Mouse (Mus musculus) embryonic fibroblast, embryonic 13.5 days (primary cell): ENCODE measurements around the gene B4galt7.

Source experiments
- CTCF ChIP-seq: IDR thresholded peaks from 2 replicates; pipeline ENCODE4 v1.5.1; 2011; ENCODE audit warnings: mild to moderate bottlenecking, control low read depth, low read length, moderate library complexity, borderline replicate concordance; ENCODE audit not compliant: insufficient read depth
- POLR2A ChIP-seq: IDR thresholded peaks from 2 replicates; pipeline ENCODE4 v1.6.1; 2011; ENCODE audit warnings: low read depth, mild to moderate bottlenecking, control low read depth, low read length, moderate library complexity

GRCm38 (mm10) chr13:55607624-55608006, 7.9 kb downstream of the B4galt7 start:
- TF ChIP-seq POLR2A: no peak
- no peak for TF ChIP-seq CTCF
